Mouse (Mus musculus) embryonic facial prominence, embryonic 15.5 days (tissue): ENCODE results near the gene Srrm4. TPM values are rescaled to one million over a fixed set of nuclear protein-coding genes. Genes with fewer than 3 reads are reported as not detected.

Experiments
- ATAC-seq: fragments of 200-750 bp; cut with Nextera tagmentation; 2 replicates; pipeline ENCODE4 v1.8.0; 2017; ENCODE audit warnings: low read depth, moderate TSS enrichment; ENCODE audit not compliant: insufficient number of reproducible peaks, low FRiP score, low TSS enrichment
- H3K27ac ChIP-seq: fragments of 300-500 bp; sonication (generic); replicated peaks from 2 replicates; pipeline ENCODE4 v1.5.1; 2015; ENCODE audit warnings: mild to moderate bottlenecking, inconsistent platforms
- H3K27me3 ChIP-seq: fragments of 300-500 bp; sonication (generic); 2 replicates; pipeline ENCODE4 v1.6.1; 2015; ENCODE audit warnings: inconsistent platforms
- H3K36me3 ChIP-seq: fragments of 300-500 bp; sonication (generic); 2 replicates; pipeline ENCODE4 v1.6.1; 2015; ENCODE audit warnings: mild to moderate bottlenecking, inconsistent platforms
- H3K4me1 ChIP-seq: fragments of 300-500 bp; sonication (generic); 2 replicates; pipeline ENCODE4 v1.6.1; 2015; ENCODE audit warnings: inconsistent platforms
- H3K4me2 ChIP-seq: fragments of 300-500 bp; sonication (generic); replicated peaks from 2 replicates; pipeline ENCODE4 v1.6.1; 2015; ENCODE audit warnings: mild to moderate bottlenecking, inconsistent platforms
- H3K4me3 ChIP-seq: fragments of 300-500 bp; sonication (generic); replicated peaks from 2 replicates; pipeline ENCODE4 v1.5.1; 2015; ENCODE audit warnings: mild to moderate bottlenecking, inconsistent platforms
- H3K9ac ChIP-seq: fragments of 300-500 bp; sonication (generic); 2 replicates; pipeline ENCODE4 v1.6.1; 2015; ENCODE audit warnings: inconsistent platforms
- H3K9me3 ChIP-seq: fragments of 300-500 bp; sonication (generic); replicated peaks from 2 replicates; pipeline ENCODE4 v1.6.1; 2016; ENCODE audit warnings: inconsistent platforms
- WGBS: fragments of 180-500 bp; shearing (Covaris S2); methylation state at CpG from one replicate; pipeline ENCODE4 v1.1.7; 2015; 5-methylcytosine and 5-hydroxymethylcytosine counted together
- polyA plus RNA-seq: library from polyadenylated mRNA; unstranded; fragments of >200 nt; fragmentation: Nextera tagmentation; extraction: Ambion mirVana; gene quantifications from 2 replicates; pipeline ENCODE4 v1.2.1, GENCODE M21; 2015

Gene Srrm4
- polyA plus RNA-seq, 1 experiment from 2014 or later = 1.0 TPM

GRCm38 (mm10) chr5:116400042-116400730 lies 191.4 kb downstream of the Srrm4 start:
- Histone ChIP-seq H3K36me3 (no peaks in the 10 kb centered on the region), H3K4me1 (no peaks in the 10 kb centered on the region), H3K9ac (no peak overlapping the region), H3K4me2 (no peak overlapping the region), H3K27me3 (no peaks in the 10 kb centered on the region), H3K27ac (no peak overlapping the region), H3K4me3 (no peak overlapping the region), H3K9me3 (no peaks in the 10 kb centered on the region)
- 75% methylated on average over 8 of the region's 8 CpGs for WGBS
- ATAC-seq = no peak

- no peaks in the 10 kb centered on the region for H3K4me1 ChIP-seq
- H3K9me3 ChIP-seq = no peaks in the 10 kb centered on the region
- ATAC-seq = no peak
- no peak overlapping the region for H3K27ac ChIP-seq
- no peak overlapping the region for H3K4me3 ChIP-seq
- 79% methylated on average over 5 of the region's 5 CpGs for WGBS
- no peak overlapping the region for H3K4me2 ChIP-seq
- H3K9ac ChIP-seq = no peak overlapping the region
- no peaks in the 10 kb centered on the region for H3K27me3 ChIP-seq
- no peaks in the 10 kb centered on the region for H3K36me3 ChIP-seq
Measured at GRCm38 (mm10) chr5:116396104-116396503, 195.5 kb downstream of the Srrm4 start.

- no peak overlapping the region for H3K9ac ChIP-seq
- H3K4me2 ChIP-seq = no peak overlapping the region
- no peak overlapping the region for H3K27ac ChIP-seq
- no peaks in the 10 kb centered on the region for H3K36me3 ChIP-seq
- no peak overlapping the region for H3K4me3 ChIP-seq
- WGBS = 77% methylated on average over 9 of the region's 9 CpGs
- peaks cover 14% of the 10 kb centered on the region for H3K4me1 ChIP-seq
- no peak for ATAC-seq
- H3K27me3 ChIP-seq = no peaks in the 10 kb centered on the region
- H3K9me3 ChIP-seq = no peaks in the 10 kb centered on the region
Measured at GRCm38 (mm10) chr5:116392603-116393002, 199.0 kb downstream of the Srrm4 start.

- H3K4me3 ChIP-seq = no peak overlapping the region
- 0 out of 2 replicates have a peak overlapping the region, but pooled peaks have one; percentile 44 for H3K27ac ChIP-seq
- peak overlapping the region; percentile 2; the same call in 1 of the 2 replicates for H3K4me2 ChIP-seq
- no peak overlapping the region for H3K9ac ChIP-seq
- no peaks in the 10 kb centered on the region for H3K27me3 ChIP-seq
- no peaks in the 10 kb centered on the region for H3K9me3 ChIP-seq
- peaks cover 14% of the 10 kb centered on the region for H3K4me1 ChIP-seq
- no peaks in the 10 kb centered on the region for H3K36me3 ChIP-seq
- WGBS = 24% methylated on average over 15 of the region's 15 CpGs
- peak; percentile 72 for ATAC-seq
Measured at GRCm38 (mm10) chr5:116389856-116390542, 201.6 kb downstream of the Srrm4 start.

GRCm38 (mm10) chr5:116389321-116389720 lies 202.3 kb downstream of the Srrm4 start:
- 0 out of 2 replicates have a peak overlapping the region, but pooled peaks have one; percentile 2 for H3K4me2 ChIP-seq

More at GRCm38 (mm10) chr5:116389321-116389720, 202.3 kb downstream of the Srrm4 start:
- WGBS = 61% methylated on average over 4 of the region's 4 CpGs
- no peak for ATAC-seq
- H3K36me3 ChIP-seq = no peaks in the 10 kb centered on the region
- H3K9ac ChIP-seq = no peak overlapping the region
- 0 out of 2 replicates have a peak overlapping the region, but pooled peaks have one; percentile 5 for H3K27ac ChIP-seq
- peaks cover 14% of the 10 kb centered on the region for H3K4me1 ChIP-seq
- no peaks in the 10 kb centered on the region for H3K9me3 ChIP-seq
- H3K27me3 ChIP-seq = no peaks in the 10 kb centered on the region
- no peak overlapping the region for H3K4me3 ChIP-seq

Other genes with a start within 250 kb of the Srrm4 start
- 22.2 and 25.0 TPM in 2 replicates for gene Hspb8, start 169.0 kb downstream of the Srrm4 start, polyA plus RNA-seq